Mouse (Mus musculus): Measurements from ENCODE around the gene Fars2.

Fars2 gene

DNA sequence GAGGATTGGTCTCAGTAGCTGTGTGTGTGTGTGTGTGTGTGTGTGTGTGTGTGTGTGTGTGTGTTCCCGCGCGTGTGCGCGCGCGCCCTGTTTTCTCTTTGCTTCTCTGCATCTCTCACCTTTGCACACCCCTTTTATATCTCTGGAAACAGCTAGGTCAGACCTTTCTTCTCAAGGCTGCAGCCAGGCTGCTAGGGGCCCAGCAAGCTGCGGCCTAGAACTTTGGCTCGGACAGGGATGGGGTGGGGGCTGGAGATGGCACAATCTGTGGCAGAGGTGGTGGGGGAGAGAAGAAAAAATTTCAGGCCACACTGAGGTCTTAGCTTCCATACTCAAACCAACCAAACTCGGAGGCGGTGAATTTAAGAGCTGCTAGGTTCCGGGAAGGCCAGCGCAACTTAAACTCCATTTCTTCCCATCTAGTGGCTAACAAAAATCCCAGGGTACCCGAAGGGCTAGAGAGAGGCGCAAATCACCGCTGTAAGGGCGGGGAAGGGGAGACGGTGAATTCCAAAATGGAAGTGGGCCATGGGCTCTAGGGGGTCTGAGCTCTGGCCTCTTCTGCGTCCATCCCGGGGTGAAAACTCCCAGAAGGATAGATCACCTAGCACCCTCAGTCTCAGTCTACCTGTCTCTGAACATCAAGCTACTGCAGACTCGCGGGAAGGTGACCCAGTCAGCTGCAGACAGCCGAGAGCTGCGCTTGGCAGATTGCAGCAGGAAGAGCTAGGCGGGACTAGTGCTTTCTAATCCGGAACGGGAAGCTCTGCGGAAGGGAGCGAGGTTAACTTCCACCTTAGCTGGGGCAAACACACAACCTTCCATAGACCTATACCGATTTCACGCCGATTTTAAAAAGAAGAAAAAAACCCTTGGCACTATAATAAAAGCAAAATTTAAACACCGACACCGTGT is 614.1 kb downstream of the Fars2 start:
- no peak for DNase-seq (ENCODE audit: low read depth, low spot score)

GRCm38 (mm10) chr13:36731931-36732461 is 614.8 kb downstream of the Fars2 start:
- no peak for DNase-seq (ENCODE audit: low read depth, low spot score)

- peak; percentile 9 for DNase-seq (ENCODE audit: low read depth, low spot score)
Observed at GRCm38 (mm10) chr13:36732891-36733490, 615.8 kb downstream of the Fars2 start.

GRCm38 (mm10) chr13:36733566-36733965 is 616.4 kb downstream of the Fars2 start:
- peak; percentile 40 for DNase-seq (ENCODE audit: low read depth, low spot score)

DNA sequence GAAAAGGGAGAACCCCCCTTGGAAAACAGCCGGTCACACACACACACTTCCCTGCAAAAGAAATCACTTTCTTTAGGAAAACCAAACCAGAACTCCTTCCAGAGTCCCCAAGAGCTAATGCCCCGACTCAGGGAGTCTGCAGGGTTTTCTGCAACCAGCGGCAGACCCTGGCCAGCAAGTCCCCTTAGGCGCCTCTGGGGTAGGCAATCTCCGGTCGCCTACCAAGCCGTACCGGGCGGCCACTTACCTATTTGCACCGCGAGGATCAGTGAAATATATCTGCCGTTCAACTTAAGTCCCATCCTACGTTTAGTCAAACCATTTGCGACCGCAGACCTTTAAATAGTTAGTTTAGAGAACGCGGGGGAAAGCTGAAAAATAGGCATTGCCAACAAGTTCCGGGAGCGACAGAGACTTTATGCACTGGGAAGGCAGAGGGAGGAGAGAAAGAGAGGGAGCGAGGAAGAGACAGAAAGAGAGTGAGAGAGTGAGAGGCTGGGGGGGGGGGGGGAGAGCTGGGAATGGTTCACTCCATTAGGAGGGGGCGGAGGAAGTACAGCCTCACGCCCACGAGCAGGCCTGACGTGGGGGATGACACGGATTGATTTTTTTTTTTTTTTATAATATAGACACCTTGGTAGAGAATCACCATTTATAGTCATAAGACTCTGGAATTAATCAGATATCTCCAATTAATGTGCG is 616.9 kb downstream of the Fars2 start:
- DNase-seq (ENCODE audit: low read depth, low spot score) = peak; percentile 57

DNA sequence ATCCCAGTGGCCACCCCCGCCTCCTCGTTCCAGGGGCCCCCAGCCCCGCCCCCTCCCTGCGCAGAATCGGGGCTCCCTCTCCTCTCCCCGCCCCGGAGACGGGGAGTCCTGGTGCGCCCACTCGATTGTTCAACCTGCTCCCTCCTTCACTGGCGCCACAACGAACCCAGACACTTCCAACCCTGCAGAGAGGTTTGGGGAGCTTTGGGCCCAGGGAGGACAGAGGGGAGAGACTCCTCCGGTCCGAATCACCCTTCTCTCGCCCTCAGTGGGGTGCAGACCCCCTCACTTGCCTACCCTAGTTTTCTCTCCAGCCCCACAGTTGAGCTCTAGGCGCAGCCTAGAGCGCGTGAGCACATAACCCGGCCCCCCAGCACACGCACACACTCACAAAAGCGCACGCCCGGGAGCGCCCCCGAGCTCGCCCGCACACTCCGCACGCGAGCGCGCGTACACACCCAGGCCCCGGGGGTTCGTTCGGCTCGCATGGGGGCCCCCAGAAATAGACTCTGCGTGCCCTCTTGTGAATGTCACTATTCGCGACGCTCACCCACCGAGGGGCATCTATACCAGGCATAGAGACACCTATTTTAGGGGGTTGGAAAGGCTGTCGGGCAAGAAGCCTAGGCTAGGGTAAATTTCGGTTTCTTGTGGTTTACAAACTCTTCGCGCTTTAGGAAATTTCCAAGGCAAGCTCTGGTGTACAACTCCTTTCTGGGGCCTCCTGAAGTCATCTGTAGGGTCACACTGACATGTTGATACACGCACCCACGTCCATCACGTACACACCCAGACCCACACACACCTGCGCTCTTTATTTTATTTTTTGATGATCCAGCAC is 617.7 kb downstream of the Fars2 start, which contains the start of gene Nrn1:
TSS of gene Nrn1 (minus strand) at position 401 of the 841 bp plus-strand sequence.
- peak; percentile 49 for DNase-seq (ENCODE audit: low read depth, low spot score)

DNA sequence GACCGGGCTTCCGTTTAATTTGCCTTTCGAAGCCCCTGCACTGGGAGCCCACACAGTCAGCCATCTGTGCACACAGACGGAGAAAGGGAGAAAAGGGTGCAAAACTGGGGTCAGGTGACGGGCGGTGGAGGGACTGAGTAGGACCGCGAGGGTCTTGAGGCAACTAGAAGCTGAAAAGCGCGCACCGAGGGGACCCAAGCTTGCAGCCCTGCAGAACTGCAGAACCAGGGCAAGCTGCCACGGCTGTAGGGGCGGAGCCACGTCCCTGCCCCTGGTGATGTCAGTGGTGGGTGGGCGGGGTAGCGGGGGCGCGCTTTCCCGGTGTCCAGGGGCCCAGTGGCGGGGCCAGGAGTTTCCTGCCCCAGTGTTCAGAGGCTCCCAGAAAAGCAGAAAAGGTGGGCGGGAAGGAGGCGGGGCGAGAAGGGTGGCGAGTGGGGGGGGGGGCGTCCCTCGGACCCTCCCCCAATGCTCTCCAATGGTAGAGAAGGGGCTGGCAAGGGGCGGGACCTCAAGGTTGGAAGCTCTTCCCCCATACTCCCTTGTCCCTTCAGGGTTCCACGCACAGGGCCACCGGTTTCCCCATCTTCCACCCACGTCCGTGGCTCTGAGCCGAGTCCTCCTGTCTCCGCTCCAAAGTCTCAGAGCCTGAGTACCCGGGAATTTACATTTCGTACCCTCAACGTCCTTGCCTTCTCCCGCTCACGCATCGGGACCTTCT is 618.8 kb downstream of the Fars2 start:
- DNase-seq (ENCODE audit: low read depth, low spot score) = peak; percentile 83

- DNase-seq (ENCODE audit: low read depth, low spot score) = peak; percentile 82
Observed at GRCm38 (mm10) chr13:36736619-36736996, 619.4 kb downstream of the Fars2 start.

DNA sequence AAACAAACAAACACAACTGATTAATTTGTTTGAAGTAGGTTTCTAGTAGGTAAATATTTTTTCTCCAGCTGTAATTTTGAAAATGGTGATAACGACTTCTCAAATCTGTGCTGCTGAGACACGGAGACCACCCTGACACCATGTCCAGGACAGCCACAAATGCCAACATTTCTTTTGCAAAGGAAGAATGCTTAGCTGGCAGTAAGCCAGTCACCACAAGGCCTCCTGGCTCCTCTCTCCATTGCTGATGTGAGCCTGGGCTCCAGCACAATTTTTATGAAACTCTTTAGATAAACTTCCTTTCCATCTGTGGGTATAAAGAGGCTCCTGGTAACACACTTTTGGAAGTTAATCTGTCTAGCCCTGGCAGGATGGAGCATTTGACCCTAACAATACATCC is 632.8 kb downstream of the Fars2 start:
- DNase-seq (ENCODE audit: low read depth, low spot score) = peak; percentile 67

DNA sequence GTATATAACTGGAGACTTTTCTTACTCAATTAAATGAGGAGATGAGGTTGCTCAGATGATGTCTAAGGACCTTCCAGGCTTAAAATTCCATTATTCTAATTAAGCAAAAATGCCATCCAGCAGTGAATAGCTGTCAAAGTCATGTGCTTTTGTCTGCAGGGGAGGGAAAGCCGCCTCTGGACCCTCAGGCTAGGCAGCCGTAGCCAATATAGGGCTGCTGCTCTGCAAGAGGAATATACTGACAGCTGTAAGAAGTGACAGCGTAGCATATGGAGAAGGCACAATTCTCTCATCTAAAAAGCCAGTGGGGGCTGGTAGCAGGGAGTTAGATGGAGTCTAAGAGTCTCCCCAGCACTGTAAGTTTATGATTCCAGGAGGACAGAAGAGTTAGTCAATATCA is 634.6 kb downstream of the Fars2 start:
- DNase-seq (ENCODE audit: low read depth, low spot score) = no peak

DNA sequence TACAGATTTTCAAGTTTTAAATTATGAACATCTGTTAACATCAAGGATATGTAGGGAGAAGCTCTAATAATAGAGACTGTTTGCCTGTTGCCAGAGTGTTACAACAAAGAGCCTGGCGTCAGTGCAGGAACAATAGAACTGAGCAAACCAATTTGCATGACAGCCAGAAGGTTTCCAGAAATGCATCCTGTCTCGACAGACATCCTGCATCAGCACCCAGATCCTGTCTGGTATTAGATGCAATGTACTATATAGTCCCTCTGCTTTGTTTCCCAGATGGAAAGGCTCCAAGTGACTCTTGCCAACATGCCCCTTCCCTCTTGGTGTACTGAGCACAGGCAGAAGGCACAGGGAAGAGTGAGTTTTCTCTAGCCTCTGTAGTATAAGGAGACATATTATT is 649.6 kb downstream of the Fars2 start:
- DNase-seq (ENCODE audit: low read depth, low spot score) = no peak

All from 3T3-L1 (cell line).